Mouse (Mus musculus) hindbrain, embryonic 16.5 days (tissue): ENCODE measurements around the gene Gpr156. TPM values are rescaled to one million over a fixed set of nuclear protein-coding genes. Genes with fewer than 3 reads are reported as not detected.

Source experiments
- ATAC-seq: fragments of 200-750 bp; cut with Nextera tagmentation; 2 replicates; pipeline ENCODE4 v1.8.0; 2017; ENCODE audit warnings: moderate TSS enrichment, moderate library complexity
- H3K27ac ChIP-seq: fragments of 300-500 bp; sonication (generic); 2 replicates; pipeline ENCODE4 v1.5.1; 2014; ENCODE audit warnings: low read depth, mild to moderate bottlenecking, control low read depth, low read length, moderate library complexity
- H3K27me3 ChIP-seq: fragments of 300-500 bp; sonication (generic); replicated peaks from 2 replicates; pipeline ENCODE4 v1.6.1; 2014; ENCODE audit warnings: low read length; ENCODE audit not compliant: control insufficient read depth, insufficient read depth
- H3K36me3 ChIP-seq: fragments of 300-500 bp; sonication (generic); 2 replicates; pipeline ENCODE4 v1.6.1; 2014; ENCODE audit warnings: mild to moderate bottlenecking, low read length, moderate library complexity, mixed read lengths; ENCODE audit not compliant: control insufficient read depth, insufficient read depth
- H3K4me1 ChIP-seq: fragments of 300-500 bp; sonication (generic); 2 replicates; pipeline ENCODE4 v1.6.1; 2014; ENCODE audit warnings: low read depth, low read length; ENCODE audit not compliant: control insufficient read depth, insufficient read depth
- H3K4me2 ChIP-seq: fragments of 300-500 bp; sonication (generic); 2 replicates; pipeline ENCODE4 v1.6.1; 2014; ENCODE audit warnings: mild to moderate bottlenecking, low read length, control low read depth, moderate library complexity
- H3K4me3 ChIP-seq: fragments of 300-500 bp; sonication (generic); 2 replicates; pipeline ENCODE4 v1.5.1; 2014; ENCODE audit warnings: mild to moderate bottlenecking, low read length, control low read depth, moderate library complexity
- H3K9ac ChIP-seq: fragments of 300-500 bp; sonication (generic); 2 replicates; pipeline ENCODE4 v1.6.1; 2014; ENCODE audit warnings: low read depth, mild to moderate bottlenecking, control low read depth, low read length, moderate library complexity
- H3K9me3 ChIP-seq: fragments of 300-500 bp; sonication (generic); 2 replicates; pipeline ENCODE4 v1.6.1; 2014; ENCODE audit warnings: mild to moderate bottlenecking, low read length, moderate library complexity; ENCODE audit not compliant: control insufficient read depth
- WGBS: fragments of 180-500 bp; shearing (Covaris S2); extraction: QIAGEN DNeasy Blood & Tissue Kit; methylation state at CpG from one replicate; pipeline ENCODE4 v1.1.7; 2014; 5-methylcytosine and 5-hydroxymethylcytosine counted together
- polyA plus RNA-seq: library from polyadenylated mRNA; unstranded; fragments of >200 nt; fragmentation: Nextera tagmentation; extraction: Ambion mirVana; gene quantifications from 2 replicates; pipeline ENCODE4 v1.2.1, GENCODE M21; 2015

Gpr156 gene
- polyA plus RNA-seq, 1 experiment from 2014 or later, result 3.2 TPM

- H3K4me3 ChIP-seq, result no peak overlapping the region
- no peak for ATAC-seq
- H3K27me3 ChIP-seq, result no peaks in the 10 kb centered on the region
- no peaks in the 10 kb centered on the region for H3K4me1 ChIP-seq
- no peaks in the 10 kb centered on the region for H3K36me3 ChIP-seq
- H3K4me2 ChIP-seq, result no peak overlapping the region
- 71% methylated on average over 23 of the region's 23 CpGs for WGBS
- H3K9me3 ChIP-seq, result no peaks in the 10 kb centered on the region
- H3K27ac ChIP-seq, result no peak overlapping the region
- no peak overlapping the region for H3K9ac ChIP-seq
Measured at GRCm38 (mm10) chr16:38047781-38048558, 131.7 kb downstream of the Gpr156 start.

Other genes with a start within 250 kb of the Gpr156 start
- 81.2 and 110 TPM in 2 replicates for gene Fstl1, start 139.6 kb upstream of the Gpr156 start, polyA plus RNA-seq
- gene Gm36028, start 55.4 kb upstream of the Gpr156 start, polyA plus RNA-seq, result 0.19 TPM in 1 of 2 replicates, not detected in the other
- gene Lrrc58, start 48.1 kb upstream of the Gpr156 start, polyA plus RNA-seq, result 45.3 and 48.1 TPM in 2 replicates
- gene Gsk3b, start 172.5 kb downstream of the Gpr156 start, polyA plus RNA-seq, result 123 and 131 TPM in 2 replicates